Mouse (Mus musculus): ENCODE results near the gene Hoxb5.

Hoxb5 gene

DNA sequence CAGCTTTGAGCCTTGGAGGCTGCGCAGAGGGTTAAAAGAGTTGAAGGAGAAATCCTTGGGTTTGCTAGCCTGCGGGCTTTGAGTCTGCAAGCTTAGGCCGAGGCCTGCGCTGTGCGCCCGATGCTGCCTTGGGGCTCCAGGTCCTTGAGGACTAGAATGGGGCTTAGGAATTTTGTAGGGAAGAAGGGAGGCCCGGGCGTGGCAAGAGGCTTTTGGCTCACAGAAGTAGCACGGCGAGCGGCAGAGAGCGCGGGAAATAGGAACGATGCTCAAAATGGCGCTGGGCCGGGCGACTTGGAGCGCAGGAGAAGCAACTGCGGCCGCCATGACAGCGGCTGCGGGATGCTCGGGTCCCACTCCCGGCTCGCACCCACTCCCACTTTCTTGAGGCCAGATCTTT is 51.2 kb downstream of the Hoxb5 start:
- no peak for DNase-seq (ENCODE audit: low spot score)

DNA sequence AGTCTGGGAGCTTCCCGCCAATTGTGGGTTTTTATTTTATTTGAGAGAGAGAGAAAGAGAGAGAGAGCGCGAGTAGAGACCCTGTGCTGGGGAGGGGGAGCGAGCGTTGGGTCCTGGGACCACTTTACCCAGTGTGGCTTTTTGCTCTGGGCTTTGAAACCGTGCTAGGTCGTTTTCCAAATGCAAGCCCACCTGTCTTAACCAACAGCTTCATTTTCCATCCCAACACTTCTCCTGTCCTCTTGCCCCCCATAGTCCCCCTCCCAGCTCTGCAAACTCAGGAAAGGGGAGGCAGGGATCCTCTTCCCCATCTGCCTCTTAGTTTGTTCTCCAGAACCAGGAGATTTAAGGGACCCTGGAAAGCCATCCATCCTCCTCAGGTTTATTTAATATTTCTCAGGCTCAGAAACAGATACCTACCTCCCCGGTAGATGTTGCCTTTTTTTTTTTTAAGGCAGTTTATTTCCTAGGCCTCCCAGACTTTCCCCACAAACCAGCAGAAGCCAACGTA is 51.7 kb downstream of the Hoxb5 start:
- no peak for DNase-seq (ENCODE audit: low spot score)

All from urinary bladder, postnatal 10 days (tissue).